Mouse (Mus musculus): ENCODE measurements at regions not wholly inside any gene's neighbourhood (a gene's known extent, or its start where the extent isn't known, plus 50 kb on each side); places are given as distances from the start of the nearest gene placed in this dataset.

- no peak for TF ChIP-seq CTCF (IDR thresholded peaks at IDR 0.05)
- TF ChIP-seq EP300 (IDR thresholded peaks at IDR 0.05; ENCODE audit: insufficient read depth, low read depth, low read length) = 0 out of 2 replicates have a peak, but pooled peaks have one; percentile 20
- TF ChIP-seq POLR2A (IDR thresholded peaks at IDR 0.05; ENCODE audit: insufficient read depth, low read depth, low read length) = no peak
These were observed 92.1 kb downstream of the Tmx1 start for GRCm38 (mm10) chr12:70544850-70545510.

Data from heart, adult 2 months (tissue).